Mouse (Mus musculus) erythroblast, embryonic 14.5 days (primary cell): ENCODE data around the gene Ddx56.

ENCODE experiments used
- GATA1 ChIP-seq: IDR thresholded peaks from 2 replicates; pipeline ENCODE4 v1.6.1; 2012; ENCODE audit warnings: low read length, inconsistent platforms, mixed read lengths
- TAL1 ChIP-seq: IDR thresholded peaks from 3 replicates; pipeline ENCODE4 v1.6.1; 2012; ENCODE audit warnings: low read length, inconsistent platforms, mixed read lengths

- TF ChIP-seq TAL1 (no peak), GATA1 (no peak)
Observed at GRCm38 (mm10) chr11:6291401-6292115, 24.0 kb upstream of the Ddx56 start, which contains the start of gene Ogdh.
